19 mouse cellular contexts compared by ENCODE assay signal in the genomic region with DNA sequence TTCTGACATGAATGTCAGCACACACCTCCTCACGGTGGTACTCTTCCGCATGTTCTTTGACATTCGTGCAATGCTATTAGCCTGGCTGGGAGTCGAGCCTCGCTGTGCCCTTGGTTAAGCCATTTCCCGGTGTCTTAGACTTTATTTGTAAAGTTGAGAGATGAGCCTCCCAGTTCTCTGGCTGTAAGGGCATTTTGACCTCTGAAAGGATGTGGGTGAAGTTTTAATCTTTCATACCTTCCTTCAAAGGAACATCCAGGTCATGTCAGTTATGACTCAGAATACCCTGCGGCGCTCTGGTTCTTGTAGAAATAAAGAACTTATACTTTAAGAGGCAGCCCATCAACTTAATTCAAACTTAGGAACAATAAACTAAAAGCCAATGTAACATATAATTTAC. TPM values are rescaled to one million over a fixed set of nuclear protein-coding genes. Genes with fewer than 3 reads are reported as not detected.
DNase-seq lines count a peak whose midpoint lies in the region; ATAC-seq lines count a peak whose summit lies in the region.
"Had no signal": no experiment of that assay in that cellular context is flagged by ENCODE, and none has a peak within 500 bp of the region (broad histone marks: within the 10 kb centered on the region; RNA-seq: fewer than 3 reads in every experiment).

No protein-coding gene starts in this region.

- H3K4me1 ChIP-seq in heart, embryonic 13.5 days = peaks cover 58% of the 10 kb centered on the region
- H3K4me1 ChIP-seq: embryonic facial prominence, embryonic 12.5 days; forebrain, embryonic 15.5 days; hindbrain, embryonic 15.5 days had no signal

- WGBS in heart, embryonic 13.5 days = 47% methylated on average over 8 of the region's 8 CpGs

- no peak overlapping the region for H3K4me3 ChIP-seq in heart, embryonic 13.5 days
- H3K4me3 ChIP-seq: embryonic facial prominence, embryonic 12.5 days; forebrain, embryonic 15.5 days; hindbrain, embryonic 10.5 days; hindbrain, embryonic 15.5 days had no signal

- H3K4me2 ChIP-seq in heart, embryonic 13.5 days = no peak overlapping the region
- H3K4me2 ChIP-seq: embryonic facial prominence, embryonic 12.5 days; forebrain, embryonic 15.5 days; hindbrain, embryonic 15.5 days had no signal

- ATAC-seq in heart, embryonic 13.5 days (ENCODE audit: extremely low read depth, insufficient number of reproducible peaks, low FRiP score, low TSS enrichment) = no peak
- ATAC-seq in granulocyte monocyte progenitor cell, adult 5-6 weeks (replicated peaks; ENCODE audit: poor library complexity, severe bottlenecking) = no peak
- ATAC-seq: forebrain, embryonic 15.5 days had no signal

- H3K36me3 ChIP-seq in heart, embryonic 13.5 days = peaks cover 39% of the 10 kb centered on the region
- H3K36me3 ChIP-seq: forebrain, embryonic 15.5 days; hindbrain, embryonic 15.5 days had no signal

- DNase-seq in adrenal gland, postnatal 14 days = peak; percentile 19
- no peak for DNase-seq in adrenal gland, adult 8-10 months
- DNase-seq in heart, postnatal 36 days = no peak
- peak; percentile 67 for DNase-seq in CD4-positive helper T cell, adult 2 months (ENCODE audit: low read depth, low spot score)
- DNase-seq in induced T-regulatory cell, adult 2 months (ENCODE audit: low read depth) = peak; percentile 78
- DNase-seq: adrenal gland, postnatal 10 days; B cell, adult 2 months; cerebellum, adult 11-12 months; cerebellum, adult 9-10 months; cerebellum, postnatal 25 days; gastrocnemius, postnatal 36 days; kidney, adult 11 months; kidney, adult 9 months had no signal

- no peak overlapping the region for H3K9ac ChIP-seq in heart, embryonic 13.5 days
- H3K9ac ChIP-seq: embryonic facial prominence, embryonic 12.5 days; forebrain, embryonic 15.5 days; hindbrain, embryonic 15.5 days had no signal

- peak overlapping the region; percentile 69 for H3K27ac ChIP-seq in heart, embryonic 13.5 days (replicated peaks)
- H3K27ac ChIP-seq: embryonic facial prominence, embryonic 12.5 days; forebrain, embryonic 15.5 days; hindbrain, embryonic 10.5 days; hindbrain, embryonic 15.5 days had no signal

- no peaks in the 10 kb centered on the region for H3K9me3 ChIP-seq in heart, embryonic 13.5 days
- H3K9me3 ChIP-seq: embryonic facial prominence, embryonic 12.5 days; forebrain, embryonic 15.5 days; hindbrain, embryonic 10.5 days; hindbrain, embryonic 15.5 days had no signal

- intact Hi-C loops in heart, postnatal 36 days (cut with DNase I) = no loop called here

- H3K27me3 ChIP-seq in heart, embryonic 13.5 days (replicated peaks) = no peaks in the 10 kb centered on the region
- H3K27me3 ChIP-seq: embryonic facial prominence, embryonic 12.5 days; forebrain, embryonic 15.5 days; hindbrain, embryonic 15.5 days had no signal

RNA-seq across cellular contexts. Expression of a gene that starts 32.0 kb away (rescaled TPM):
- total RNA-seq in adrenal gland, postnatal 14 days (2021) = 35.7 and 38.2 TPM in 2 replicates
- total RNA-seq in adrenal gland, adult 8-10 months (2022) = 10 to 100 TPM; 40.4 to 49.6 (median 43.5) TPM
- polyA plus RNA-seq in heart, embryonic 13.5 days (2015; fragmentation: Nextera tagmentation; extraction: Ambion mirVana) = 12.5 and 12.8 TPM in 2 replicates
- 10 to 100 TPM; 11.5 to 15.0 TPM for total RNA-seq in heart, postnatal 36 days (2021)
- total RNA-seq in granulocyte monocyte progenitor cell, adult 5-6 weeks (2014; fragmentation: Nextera tagmentation) = 100 and 123 TPM in 2 replicates
- total RNA-seq in granulocyte monocyte progenitor cell, adult 5-6 weeks (2017) = 75.5 and 83.9 TPM in 2 replicates

Comparison
In these comparisons a context has a peak if more than half of its experiments do, and no peak if none do; other contexts are left out.
1. DNase-seq: peak in adrenal gland, postnatal 14 days (single experiment), CD4-positive helper T cell, adult 2 months (single experiment) and induced T-regulatory cell, adult 2 months (single experiment); none in adrenal gland, adult 8-10 months (single experiment) and heart, postnatal 36 days (0 of 2).